Mouse (Mus musculus): Measurements from ENCODE around the gene Pla2g4b.

The Pla2g4b gene

DNA sequence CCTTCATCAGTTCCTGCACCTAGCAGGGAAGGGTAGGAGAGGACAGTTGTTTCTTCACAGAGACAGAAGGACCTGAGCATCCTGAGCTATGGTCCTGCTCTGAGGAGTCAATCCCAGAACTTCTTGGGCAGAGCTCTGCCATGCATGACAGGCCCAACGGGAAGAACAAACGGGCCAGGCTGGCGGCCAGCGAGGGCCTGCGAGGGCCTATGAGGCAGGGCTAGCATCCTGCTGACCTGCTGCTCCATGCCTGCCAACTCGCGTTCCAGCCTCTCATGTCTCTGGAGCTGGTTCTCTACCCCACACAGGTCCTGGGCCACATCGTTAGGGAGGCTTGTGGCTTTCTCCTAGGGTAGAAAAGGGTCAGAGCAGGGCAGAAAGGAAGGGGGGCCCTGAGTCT is 29.0 kb downstream of the Pla2g4b start:
- DNase-seq (ENCODE audit: low spot score) = no peak

DNA sequence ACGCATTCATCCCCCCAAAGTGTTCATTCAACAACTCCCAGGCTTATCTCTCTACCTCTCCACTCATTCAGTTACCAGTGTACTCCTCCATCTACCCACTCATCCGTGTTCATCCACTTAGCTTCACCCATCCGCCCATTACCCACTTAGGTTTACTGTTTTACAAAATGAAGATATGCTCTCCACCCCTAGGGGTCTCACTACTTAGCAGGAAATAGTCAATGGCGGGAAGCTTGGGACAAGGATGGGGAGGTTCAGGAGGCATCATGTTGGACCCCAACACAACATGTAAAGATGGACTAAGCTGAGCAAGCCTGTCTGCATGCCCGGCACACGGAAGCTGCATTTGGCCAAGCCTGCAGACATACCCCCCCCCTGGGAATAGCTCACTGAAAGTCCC is 31.4 kb downstream of the Pla2g4b start:
- DNase-seq (ENCODE audit: low spot score) = no peak

DNA sequence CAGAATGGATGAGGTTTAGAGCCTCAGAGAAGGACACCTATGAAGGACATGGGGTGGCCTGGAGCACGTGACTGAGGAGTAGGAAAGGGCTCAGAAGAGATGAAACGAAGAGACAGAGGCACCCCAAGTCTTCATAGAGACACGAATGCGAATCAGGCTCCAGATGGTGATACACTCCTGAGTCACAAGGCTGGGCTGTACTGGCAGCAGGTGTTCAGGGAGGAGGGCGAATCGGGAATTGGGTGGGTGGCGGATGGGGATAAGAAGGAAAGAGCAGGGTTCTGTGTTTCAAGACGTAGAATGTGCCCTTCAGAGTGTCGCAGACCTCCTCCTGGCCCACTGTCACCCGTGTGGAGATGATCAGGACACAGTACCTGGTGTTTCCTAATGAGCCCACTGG is 32.0 kb downstream of the Pla2g4b start:
- no peak for DNase-seq (ENCODE audit: low spot score)

DNA sequence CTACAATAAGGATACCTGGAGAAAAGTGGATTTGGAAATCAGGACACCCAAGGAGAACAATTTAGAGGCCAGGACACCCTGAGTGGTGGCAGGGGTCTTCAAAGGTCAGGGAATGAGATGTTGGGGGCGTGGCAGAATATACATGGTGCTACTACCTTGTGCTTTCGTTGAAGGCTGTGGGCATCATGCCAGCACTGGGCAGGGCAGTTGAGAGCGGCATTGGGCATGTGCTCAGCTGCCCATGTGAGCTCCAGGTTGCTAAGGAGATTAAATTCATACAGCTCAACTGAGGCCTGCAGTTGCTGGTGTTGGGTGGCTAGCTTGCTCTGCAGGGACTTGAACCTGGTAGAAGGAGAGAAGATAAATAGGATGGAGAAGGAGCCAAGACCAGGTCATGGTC is 33.0 kb downstream of the Pla2g4b start:
- DNase-seq (ENCODE audit: low spot score) = no peak

DNA sequence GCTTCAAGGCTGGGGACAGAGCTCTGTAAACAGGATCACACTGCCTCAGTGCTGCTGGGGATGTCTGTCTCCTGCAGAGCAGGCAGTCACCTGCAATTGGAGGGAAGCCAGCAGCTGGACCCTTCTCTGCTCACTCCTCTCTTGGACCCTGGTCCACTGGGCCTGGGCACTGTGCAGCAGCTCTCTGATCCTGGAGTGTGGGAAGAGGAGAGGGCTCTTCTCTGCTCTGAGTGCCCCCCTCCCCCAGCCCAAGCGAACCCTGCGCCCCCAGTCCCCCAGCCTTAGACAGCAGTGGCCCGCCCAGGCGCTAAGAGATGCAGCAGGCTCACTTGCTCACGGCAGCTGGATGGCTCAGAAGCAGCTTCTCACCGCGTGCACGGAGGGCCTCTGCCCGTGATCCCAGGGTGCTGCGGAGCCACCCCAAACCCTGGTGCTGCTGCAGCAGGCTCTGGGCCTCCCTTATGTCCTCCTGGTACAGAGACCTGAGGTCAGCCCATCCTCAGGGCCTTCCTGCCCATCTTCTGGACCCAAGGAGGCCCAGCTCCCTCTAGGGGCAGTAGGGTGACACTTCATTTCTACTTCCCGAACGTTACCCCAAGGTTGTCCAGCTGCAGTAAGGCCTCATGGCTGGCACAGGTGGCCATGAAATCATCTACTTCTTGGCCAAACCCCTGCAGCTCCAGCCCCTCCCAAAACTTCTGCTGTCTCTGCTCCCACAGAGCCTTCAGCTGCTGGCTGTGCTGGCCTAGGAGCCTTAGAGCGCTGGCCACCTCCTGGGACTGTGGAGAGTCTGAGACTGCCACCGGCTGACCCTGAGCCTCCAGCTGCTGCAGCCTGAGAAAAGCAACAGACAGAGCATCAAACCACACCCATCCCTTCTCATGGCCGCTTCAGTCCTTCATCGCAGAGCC is 35.6 kb downstream of the Pla2g4b start:
- DNase-seq (ENCODE audit: low spot score) = peak; percentile 71

DNA sequence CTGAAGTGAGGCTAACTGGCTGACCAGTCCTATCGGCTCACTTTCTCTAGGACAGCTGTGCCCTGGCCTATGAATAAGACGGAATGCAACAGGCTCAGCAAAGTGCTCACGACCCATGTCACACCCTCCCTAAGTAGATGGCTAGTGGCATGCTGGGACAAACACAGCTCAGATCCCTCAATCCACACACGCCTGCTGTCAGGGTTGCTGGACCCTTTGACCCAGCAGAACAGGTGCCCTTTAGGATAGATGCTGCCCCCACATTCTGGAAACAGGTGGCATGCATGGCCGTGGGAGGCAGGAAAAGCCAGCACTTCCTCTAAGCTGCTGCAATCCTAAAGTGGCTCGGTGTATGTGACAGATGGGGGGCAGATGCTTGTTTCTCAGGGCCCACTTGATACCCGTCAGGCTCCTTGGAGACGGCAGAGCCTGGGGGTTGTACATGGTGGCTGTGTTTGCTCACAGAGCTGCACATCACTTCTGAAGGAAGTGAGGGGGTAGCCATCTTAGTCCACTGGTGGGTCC is 36.3 kb downstream of the Pla2g4b start:
- no peak for DNase-seq (ENCODE audit: low spot score)

DNA sequence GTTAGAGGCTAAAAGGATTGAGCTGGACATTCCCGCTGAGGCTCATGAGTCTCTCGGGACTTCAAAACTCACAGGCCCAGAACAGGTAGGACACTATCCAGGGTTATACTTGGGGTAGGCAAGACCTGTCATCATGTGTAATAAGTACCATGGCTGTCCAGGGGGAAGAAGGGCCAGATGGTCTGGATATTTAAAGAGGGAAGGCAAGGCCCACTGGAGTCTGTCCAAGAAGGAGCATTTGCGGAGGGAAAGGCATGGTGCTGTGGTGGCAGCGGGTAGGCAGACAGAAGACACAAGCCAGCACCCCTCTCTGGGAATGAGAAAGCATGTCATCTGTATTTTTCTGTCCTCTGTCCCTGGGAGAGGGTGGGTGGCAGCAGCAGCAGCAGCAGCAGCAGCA is 40.9 kb downstream of the Pla2g4b start:
- no peak for DNase-seq (ENCODE audit: low spot score)

DNA sequence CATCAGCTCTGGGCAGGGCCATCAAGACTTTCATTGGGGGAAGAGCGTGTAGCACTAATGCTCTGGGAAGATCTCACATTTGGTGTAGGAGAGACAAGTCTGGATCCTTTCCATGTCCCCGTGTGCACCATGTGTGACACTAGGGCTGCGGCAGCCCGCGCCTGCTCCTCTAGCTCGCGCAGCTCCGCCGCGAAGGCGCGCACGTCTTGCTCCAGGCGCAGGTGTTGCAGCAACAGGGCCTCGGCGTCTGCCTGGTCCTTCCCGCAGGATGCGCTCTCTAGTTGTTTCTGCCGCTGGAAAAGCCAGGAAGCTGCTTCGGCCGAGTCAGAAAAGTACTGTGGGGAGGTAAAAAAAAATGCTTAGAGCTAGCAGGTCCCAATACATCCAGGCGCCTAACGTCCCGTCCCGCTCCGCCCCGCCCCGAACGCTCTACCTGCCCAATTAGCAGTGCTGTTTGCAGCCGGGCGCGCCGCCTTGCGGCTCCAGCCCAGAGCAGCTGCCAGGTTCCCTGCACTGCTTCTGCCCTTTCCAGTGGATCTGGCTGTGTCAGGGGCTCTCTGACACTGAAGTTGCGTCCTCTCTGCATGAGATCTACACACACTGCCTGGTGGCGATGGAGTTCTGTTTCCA is 43.0 kb downstream of the Pla2g4b start:
- peak; percentile 60 for DNase-seq (ENCODE audit: low spot score)

DNA sequence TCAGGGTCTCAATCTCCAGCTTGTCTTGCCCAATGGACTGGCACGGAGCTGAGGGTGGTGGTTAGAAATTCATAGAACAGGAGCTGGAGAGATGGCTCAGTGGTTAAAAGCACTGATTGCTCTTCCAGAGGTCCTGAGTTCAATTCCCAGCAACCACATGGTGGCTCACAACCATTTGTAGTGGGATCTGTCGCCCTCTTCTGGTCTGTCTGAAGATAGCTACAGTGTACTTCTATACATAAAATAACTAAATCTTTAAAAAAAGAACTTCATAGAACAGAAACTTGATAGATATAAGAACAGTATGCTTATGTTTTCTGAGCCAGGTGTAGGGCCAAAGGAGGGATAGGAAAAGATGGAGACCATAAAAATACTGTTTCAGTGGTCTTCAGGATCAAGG is 49.2 kb downstream of the Pla2g4b start:
- no peak for DNase-seq (ENCODE audit: low spot score)

DNA sequence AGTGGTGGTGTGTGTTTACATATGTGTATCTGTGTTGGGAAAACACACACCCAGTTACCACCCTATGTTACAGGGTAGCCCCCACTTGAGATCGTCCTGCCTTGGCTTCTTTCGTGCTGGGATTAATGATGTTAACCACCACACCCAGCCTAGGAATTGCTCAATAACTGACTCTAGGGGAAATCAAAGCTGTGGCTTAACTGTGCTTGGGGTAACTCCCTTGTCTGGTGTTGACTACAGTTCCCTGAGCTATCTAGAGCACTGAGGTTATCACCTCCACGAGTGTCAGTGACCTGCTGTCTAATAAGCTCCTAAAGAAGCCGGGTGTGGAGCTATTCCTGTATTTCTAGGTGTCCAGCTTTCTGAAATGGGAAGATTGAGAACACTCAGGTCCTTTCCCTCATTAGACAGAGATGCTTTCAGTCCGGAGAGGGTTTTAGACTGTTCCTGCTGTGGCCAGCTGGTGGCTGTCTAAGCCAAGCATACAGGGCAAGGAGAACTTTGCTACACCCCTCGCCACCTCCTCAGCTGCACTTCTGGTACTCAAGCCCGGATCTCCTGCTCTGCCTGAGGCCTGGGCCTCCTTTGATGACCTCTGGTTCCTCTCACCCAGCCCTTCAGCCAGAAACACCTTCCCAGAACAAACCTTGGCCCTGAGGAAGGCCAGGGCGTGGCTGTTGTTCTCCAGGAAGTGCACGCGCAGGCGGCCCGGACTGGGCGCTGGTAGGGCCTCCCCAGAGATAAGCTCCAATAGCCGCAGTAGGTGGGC is 51.6 kb downstream of the Pla2g4b start:
- DNase-seq (ENCODE audit: low spot score) = peak; percentile 27

DNA sequence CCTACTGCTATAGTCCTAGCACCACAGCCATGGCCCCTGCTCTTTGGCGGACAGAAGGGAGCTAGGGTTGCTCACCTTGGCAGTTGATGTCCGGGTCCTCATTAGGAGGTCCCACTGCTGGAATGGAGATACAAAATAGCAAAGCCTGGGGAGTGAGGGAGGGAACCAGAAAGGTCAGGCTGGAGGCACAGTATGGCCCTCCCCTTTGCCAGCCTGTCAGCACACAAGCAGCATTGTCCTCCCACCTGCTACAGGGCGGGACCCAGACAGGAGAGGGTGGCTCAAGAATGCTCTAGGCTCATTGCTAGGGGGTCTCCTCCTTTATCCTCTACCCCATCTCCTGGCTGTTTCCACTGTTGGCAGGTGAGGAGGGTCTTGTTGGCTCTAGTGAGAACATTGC is 52.8 kb downstream of the Pla2g4b start:
- no peak for DNase-seq (ENCODE audit: low spot score)

DNA sequence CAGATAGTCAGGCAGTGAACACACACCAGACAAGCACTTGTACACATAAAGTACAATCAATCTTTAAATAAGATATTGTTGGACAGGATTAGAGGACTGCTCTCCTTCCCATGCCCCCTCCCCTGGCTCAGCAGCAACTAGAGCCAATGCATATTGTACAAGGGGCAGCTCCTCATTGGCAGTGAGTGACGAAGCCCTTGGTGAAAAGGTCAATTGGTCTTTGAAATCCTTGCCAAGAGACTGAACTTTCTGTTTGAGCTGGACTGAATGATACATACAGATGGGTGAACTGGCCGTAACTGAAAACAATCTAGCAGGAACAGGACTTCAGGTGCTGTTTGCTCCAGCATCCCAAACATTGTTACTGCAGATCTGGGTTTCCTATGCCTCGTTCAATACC is 54.2 kb downstream of the Pla2g4b start:
- DNase-seq (ENCODE audit: low spot score) = no peak

DNA sequence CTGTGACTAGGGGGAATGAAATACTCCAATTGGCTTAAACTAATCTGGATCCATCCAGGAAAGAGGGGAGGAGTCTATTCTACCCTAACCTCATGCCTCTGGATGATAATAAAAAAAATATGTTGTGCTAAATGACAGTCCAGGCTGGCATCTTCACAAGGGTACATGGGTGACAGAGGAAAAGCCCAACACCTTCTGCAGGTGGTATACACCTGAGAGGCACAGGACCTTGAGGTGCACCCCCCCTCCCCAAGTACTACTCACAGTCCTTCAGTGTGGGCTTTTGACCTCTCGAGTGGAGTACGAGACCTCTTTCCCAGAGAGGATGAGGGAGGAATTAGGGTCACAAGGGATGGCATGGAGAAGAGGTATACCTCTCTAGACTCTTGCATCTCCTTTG is 54.7 kb downstream of the Pla2g4b start:
- DNase-seq (ENCODE audit: low spot score) = no peak

DNA sequence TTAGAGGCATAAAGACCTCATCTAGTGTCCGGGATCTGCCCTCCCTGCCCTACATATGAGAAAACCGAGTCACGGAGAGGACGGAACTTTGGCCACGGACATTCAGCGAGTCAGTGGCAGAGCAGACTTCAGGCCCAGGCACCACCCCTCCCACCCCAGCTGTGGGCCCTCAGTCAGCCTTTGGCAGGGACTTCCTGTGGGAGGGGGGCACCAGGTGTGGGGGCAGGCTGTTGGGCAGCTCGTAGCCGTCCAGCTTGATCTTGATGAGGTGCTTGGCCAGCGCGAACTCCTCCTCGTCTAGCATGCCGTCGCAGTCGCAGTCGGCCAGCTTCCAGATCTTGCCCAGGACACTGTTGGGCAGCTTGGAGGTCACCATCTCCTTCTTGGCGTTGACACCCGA is 57.8 kb downstream of the Pla2g4b start:
- no peak for DNase-seq (ENCODE audit: low spot score)

Data from retina, embryonic 14.5 days (tissue).